Mouse (Mus musculus) bone marrow, adult 2 months (tissue): ENCODE measurements around the gene Havcr1.

Source experiments
- CTCF ChIP-seq: fragments of 200-500 bp; IDR thresholded peaks from 2 replicates; pipeline ENCODE4 v1.5.1; 2011; ENCODE audit warnings: low read length, control low read depth; ENCODE audit not compliant: control insufficient read depth, insufficient read depth
- POLR2A ChIP-seq: fragments of 200-500 bp; IDR thresholded peaks from 2 replicates; pipeline ENCODE4 v1.6.1; 2011; ENCODE audit warnings: low read depth, mild to moderate bottlenecking, control low read depth, low read length, borderline replicate concordance; ENCODE audit not compliant: control insufficient read depth

DNA sequence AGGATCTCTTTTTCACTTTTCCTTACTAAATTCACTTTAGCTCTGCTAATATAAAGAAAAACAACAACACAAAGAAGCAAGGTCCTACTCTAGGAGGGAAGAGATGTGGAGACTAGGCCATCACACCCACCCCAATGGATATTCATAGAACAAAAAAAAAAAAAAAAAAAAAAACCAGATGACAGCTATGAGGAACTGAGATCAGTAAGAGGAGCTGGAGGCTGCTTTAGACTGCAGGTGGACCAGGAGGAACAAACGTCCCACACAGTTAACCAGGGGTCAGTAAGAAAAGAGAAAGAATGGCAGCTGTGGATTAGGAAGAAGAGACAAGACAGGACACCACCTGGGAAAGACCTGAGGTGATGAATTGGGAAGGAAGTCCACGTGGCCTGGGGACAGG is 13.1 kb downstream of the Havcr1 start:
- no peak for TF ChIP-seq POLR2A
- no peak for TF ChIP-seq CTCF
